Mouse (Mus musculus) embryonic facial prominence, embryonic 14.5 days (tissue): Measurements from ENCODE around the gene Cptp. TPM values are rescaled to one million over a fixed set of nuclear protein-coding genes. Genes with fewer than 3 reads are reported as not detected.

Experiments used
- ATAC-seq: fragments of 200-750 bp; cut with Nextera tagmentation; 2 replicates; pipeline ENCODE4 v1.8.0; 2017; ENCODE audit warnings: low read depth, moderate number of reproducible peaks, moderate TSS enrichment
- DNase-seq: peaks from one replicate; pipeline ENCODE4 v3.0.0-alpha.2; 2015; ENCODE audit warnings: low spot score
- H3K27ac ChIP-seq: fragments of 300-500 bp; sonication (generic); replicated peaks from 2 replicates; pipeline ENCODE4 v1.5.1; 2014; ENCODE audit warnings: low read depth, mild to moderate bottlenecking, low read length, moderate library complexity
- H3K27me3 ChIP-seq: fragments of 300-500 bp; sonication (generic); replicated peaks from 2 replicates; pipeline ENCODE4 v1.6.1; 2014; ENCODE audit warnings: low read length; ENCODE audit not compliant: control insufficient read depth, insufficient read depth
- H3K36me3 ChIP-seq: fragments of 300-500 bp; sonication (generic); 2 replicates; pipeline ENCODE4 v1.6.1; 2014; ENCODE audit warnings: low read length, mixed read lengths; ENCODE audit not compliant: control insufficient read depth, insufficient read depth
- H3K4me1 ChIP-seq: fragments of 300-500 bp; sonication (generic); 2 replicates; pipeline ENCODE4 v1.6.1; 2014; ENCODE audit warnings: antibody characterized with exemption, low read length; ENCODE audit not compliant: control insufficient read depth, insufficient read depth
- H3K4me2 ChIP-seq: fragments of 300-500 bp; sonication (generic); 2 replicates; pipeline ENCODE4 v1.6.1; 2014; ENCODE audit warnings: low read depth, mild to moderate bottlenecking, low read length, moderate library complexity, mixed read lengths
- H3K4me3 ChIP-seq: fragments of 300-500 bp; sonication (generic); 2 replicates; pipeline ENCODE4 v1.5.1; 2014; ENCODE audit warnings: low read depth, mild to moderate bottlenecking, low read length
- H3K9ac ChIP-seq: fragments of 300-500 bp; sonication (generic); 2 replicates; pipeline ENCODE4 v1.6.1; 2014; ENCODE audit warnings: low read depth, mild to moderate bottlenecking, low read length, moderate library complexity, mixed read lengths
- H3K9me3 ChIP-seq: fragments of 300-500 bp; sonication (generic); 2 replicates; pipeline ENCODE4 v1.6.1; 2016; ENCODE audit warnings: low read length; ENCODE audit not compliant: control insufficient read depth
- WGBS: fragments of 180-500 bp; shearing (Covaris S2); extraction: QIAGEN DNeasy Blood & Tissue Kit; methylation state at CpG from one replicate; pipeline ENCODE4 v1.1.7; 2014; 5-methylcytosine and 5-hydroxymethylcytosine counted together
- polyA plus RNA-seq: library from polyadenylated mRNA; unstranded; fragments of >200 nt; fragmentation: Nextera tagmentation; extraction: Ambion mirVana; gene quantifications from 2 replicates; pipeline ENCODE4 v1.2.1, GENCODE M21; 2014

Gene Cptp
- polyA plus RNA-seq, 1 experiment from 2014 or later, result 15.6 TPM

- DNase-seq (no peak), ATAC-seq (no peak)
- Histone ChIP-seq H3K36me3 (peaks cover 48% of the 10 kb centered on the region), H3K4me1 (peaks cover 6% of the 10 kb centered on the region), H3K27ac (no peak overlapping the region), H3K9ac (no peak overlapping the region), H3K9me3 (no peaks in the 10 kb centered on the region), H3K4me2 (no peak overlapping the region), H3K4me3 (no peak overlapping the region), H3K27me3 (no peaks in the 10 kb centered on the region)
- WGBS, result 93% methylated on average over 9 of the region's 9 CpGs
These were observed 15.8 kb downstream of the Cptp start for GRCm38 (mm10) chr4:155853421-155853820.

- no peaks in the 10 kb centered on the region for H3K27me3 ChIP-seq
- H3K9me3 ChIP-seq, result no peaks in the 10 kb centered on the region
- H3K4me2 ChIP-seq, result no peak overlapping the region
- WGBS, result 80% methylated on average over 2 of the region's 2 CpGs
- ATAC-seq (no peak), DNase-seq (no peak)
- H3K4me1 ChIP-seq, result peaks cover 11% of the 10 kb centered on the region
- peaks cover 33% of the 10 kb centered on the region for H3K36me3 ChIP-seq
- no peak overlapping the region for H3K27ac ChIP-seq
- H3K4me3 ChIP-seq, result no peak overlapping the region
- H3K9ac ChIP-seq, result no peak overlapping the region
These were observed 17.3 kb downstream of the Cptp start for GRCm38 (mm10) chr4:155851951-155852411.

GRCm38 (mm10) chr4:155851368-155851767, 17.9 kb downstream of the Cptp start:
- Histone ChIP-seq H3K4me1 (peaks cover 15% of the 10 kb centered on the region), H3K4me2 (no peak overlapping the region), H3K27ac (no peak overlapping the region), H3K4me3 (no peak overlapping the region), H3K9ac (no peak overlapping the region), H3K27me3 (no peaks in the 10 kb centered on the region), H3K9me3 (no peaks in the 10 kb centered on the region), H3K36me3 (peaks cover 27% of the 10 kb centered on the region)
- 87% methylated on average over 3 of the region's 3 CpGs for WGBS
- ATAC-seq, result no peak
- no peak for DNase-seq

GRCm38 (mm10) chr4:155849792-155850451, 19.3 kb downstream of the Cptp start:
- H3K4me3 ChIP-seq, result no peak overlapping the region
- H3K4me1 ChIP-seq, result peaks cover 15% of the 10 kb centered on the region
- DNase-seq (no peak), ATAC-seq (no peak)
- H3K9ac ChIP-seq, result no peak overlapping the region
- 92% methylated on average over 3 of the region's 3 CpGs for WGBS
- no peak overlapping the region for H3K27ac ChIP-seq
- H3K9me3 ChIP-seq, result no peaks in the 10 kb centered on the region
- no peaks in the 10 kb centered on the region for H3K27me3 ChIP-seq
- no peak overlapping the region for H3K4me2 ChIP-seq
- peaks cover 13% of the 10 kb centered on the region for H3K36me3 ChIP-seq

GRCm38 (mm10) chr4:155849391-155849790, 19.8 kb downstream of the Cptp start:
- Histone ChIP-seq H3K27me3 (no peaks in the 10 kb centered on the region), H3K4me1 (peaks cover 15% of the 10 kb centered on the region), H3K4me2 (no peak overlapping the region), H3K9ac (no peak overlapping the region), H3K9me3 (no peaks in the 10 kb centered on the region), H3K36me3 (peaks cover 7% of the 10 kb centered on the region; the same call in 1 of the 2 replicates), H3K4me3 (no peak overlapping the region), H3K27ac (no peak overlapping the region)
- WGBS, result 84% methylated on average over 2 of the region's 2 CpGs
- no peak for ATAC-seq
- no peak for DNase-seq

GRCm38 (mm10) chr4:155848434-155849095, 20.7 kb downstream of the Cptp start:
- DNase-seq (no peak), ATAC-seq (no peak)
- H3K9ac ChIP-seq, result peak overlapping the region; percentile 80
- H3K4me2 ChIP-seq, result peak overlapping the region; percentile 96
- H3K36me3 ChIP-seq, result 0 out of 2 replicates have a peak, but pooled peaks cover 6% of the 10 kb centered on the region
- peaks cover 15% of the 10 kb centered on the region for H3K4me1 ChIP-seq
- H3K9me3 ChIP-seq, result no peaks in the 10 kb centered on the region
- no peak overlapping the region for H3K27ac ChIP-seq
- 62% methylated on average over 7 of the region's 7 CpGs for WGBS
- peak overlapping the region; percentile 86 for H3K4me3 ChIP-seq
- no peaks in the 10 kb centered on the region for H3K27me3 ChIP-seq

GRCm38 (mm10) chr4:155847591-155848352, 21.5 kb downstream of the Cptp start:
- H3K9me3 ChIP-seq, result no peaks in the 10 kb centered on the region
- H3K4me3 ChIP-seq, result peak overlapping the region; percentile 86
- H3K36me3 ChIP-seq, result peaks cover 8% of the 10 kb centered on the region; the same call in 1 of the 2 replicates
- peak overlapping the region; percentile 96 for H3K4me2 ChIP-seq
- no peaks in the 10 kb centered on the region for H3K27me3 ChIP-seq
- peak overlapping the region; percentile 80 for H3K9ac ChIP-seq
- WGBS, result 4% methylated on average over 33 of the region's 69 CpGs
- H3K4me1 ChIP-seq, result peaks cover 15% of the 10 kb centered on the region
- H3K27ac ChIP-seq, result peak overlapping the region; percentile 69
- DNase-seq, result peak; percentile 19
- peak; percentile 55 for ATAC-seq

- 8% methylated on average over 12 of the region's 65 CpGs for WGBS
- peaks cover 8% of the 10 kb centered on the region; the same call in 1 of the 2 replicates for H3K36me3 ChIP-seq
- H3K27me3 ChIP-seq, result no peaks in the 10 kb centered on the region
- H3K4me2 ChIP-seq, result peak within 1 kb of the TSS; percentile 96
- peaks cover 15% of the 10 kb centered on the region for H3K4me1 ChIP-seq
- H3K27ac ChIP-seq, result peak within 1 kb of the TSS; percentile 72
- ATAC-seq (peak; percentile 92), DNase-seq (peak; percentile 94)
- H3K4me3 ChIP-seq, result peak within 1 kb of the TSS; percentile 86
- H3K9ac ChIP-seq, result peak within 1 kb of the TSS; percentile 80
- H3K9me3 ChIP-seq, result no peaks in the 10 kb centered on the region
These were observed 22.2 kb downstream of the Cptp start, which contains the start of gene Dvl1 for GRCm38 (mm10) chr4:155846871-155847578. Gene Dvl1 (plus strand): TSS chr4:155847402.
